Mouse (Mus musculus): ENCODE measurements around the gene Mmp9. TPM values are rescaled to one million over a fixed set of nuclear protein-coding genes. Genes with fewer than 3 reads are reported as not detected.

Gene Mmp9
- 0.91 and 1.1 TPM in 2 replicates for polyA plus RNA-seq (2015; fragmentation: Nextera tagmentation; extraction: Ambion mirVana)

DNA sequence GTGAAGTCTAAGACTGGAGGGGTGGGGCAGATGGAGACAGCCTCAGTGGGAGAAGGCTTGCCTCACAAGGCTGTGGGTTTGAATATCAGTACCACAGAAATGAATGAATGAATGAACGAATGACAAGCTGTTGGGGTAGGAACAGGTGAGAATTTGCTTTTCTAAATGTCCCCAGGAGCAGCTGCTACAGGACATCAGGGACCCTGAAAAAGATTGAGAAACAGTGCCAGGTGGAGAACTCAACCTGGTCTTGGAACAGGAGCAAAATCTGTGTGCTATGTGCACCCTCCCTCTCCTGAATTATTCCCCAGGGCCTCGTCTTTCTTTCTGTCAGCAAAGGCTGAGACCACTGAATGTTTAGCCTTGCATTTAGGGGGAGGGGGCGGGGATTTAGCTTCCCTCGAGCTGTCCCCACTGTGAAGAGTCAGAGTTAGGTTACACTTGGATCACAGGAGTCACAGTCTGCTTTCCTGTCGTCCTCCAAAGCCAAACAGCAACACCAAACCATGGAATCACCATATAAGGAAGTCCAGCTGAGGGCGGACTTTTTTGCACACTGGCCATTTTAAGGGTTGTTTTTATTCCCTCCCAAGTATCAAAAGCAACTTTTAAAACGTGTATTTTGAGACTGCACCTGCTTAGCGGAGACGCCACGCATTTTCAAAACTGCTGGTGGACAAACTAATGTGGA, at the start of gene Mmp9:
Mmp9 (plus strand) TSS at position 641 of the 691 bp plus-strand sequence.

DNA sequence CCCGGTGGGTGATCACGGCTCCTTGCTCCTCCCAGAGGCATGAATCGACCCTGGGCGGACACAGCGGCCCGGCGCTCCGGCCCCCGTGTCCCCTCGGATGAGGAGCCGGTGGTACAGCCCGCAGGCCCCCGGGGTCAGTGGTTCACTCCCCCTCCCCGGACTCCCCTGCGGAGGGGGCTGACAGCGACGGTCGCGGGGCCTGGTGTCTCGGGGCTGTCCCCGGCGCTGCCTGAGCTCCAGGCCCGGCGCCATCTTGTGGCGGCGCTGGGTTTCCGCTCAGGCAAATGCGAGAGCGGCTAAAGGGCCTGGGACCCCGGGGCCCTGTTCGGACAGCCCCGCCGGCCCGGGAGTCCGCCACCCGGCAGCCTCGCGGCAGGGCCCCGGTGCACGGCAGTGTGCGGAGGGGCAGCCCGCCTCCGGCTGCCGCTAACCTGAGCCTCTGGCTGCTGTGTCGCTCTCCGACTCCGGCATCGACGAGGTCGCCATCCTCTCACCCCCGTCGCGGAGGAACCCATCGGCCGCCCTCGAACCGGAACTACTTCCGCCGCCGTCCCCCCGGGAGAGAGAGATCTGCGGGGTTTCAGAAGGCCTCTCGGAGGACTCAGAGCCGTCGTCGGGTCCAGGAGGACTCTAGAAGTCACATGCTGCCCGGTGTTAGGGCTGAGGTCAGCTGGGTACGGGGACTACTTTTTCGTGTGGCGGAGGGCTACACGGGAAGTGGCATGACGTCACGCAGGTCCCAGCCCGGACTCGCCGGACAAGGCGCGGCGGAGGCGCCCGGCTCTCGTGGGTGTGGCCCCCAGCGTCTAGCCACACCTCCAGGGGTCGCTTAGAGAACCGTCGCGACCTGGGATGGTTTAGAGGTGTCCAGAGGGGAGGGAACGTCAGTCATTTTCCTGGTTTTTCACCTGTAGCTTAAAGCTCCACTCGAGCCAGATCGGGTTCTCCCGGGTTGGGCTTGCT, 29.2 kb upstream of the Mmp9 start, which contains the start of gene Zfp335:
Zfp335 (minus strand) TSS at position 672 of the 963 bp plus-strand sequence.

DNA sequence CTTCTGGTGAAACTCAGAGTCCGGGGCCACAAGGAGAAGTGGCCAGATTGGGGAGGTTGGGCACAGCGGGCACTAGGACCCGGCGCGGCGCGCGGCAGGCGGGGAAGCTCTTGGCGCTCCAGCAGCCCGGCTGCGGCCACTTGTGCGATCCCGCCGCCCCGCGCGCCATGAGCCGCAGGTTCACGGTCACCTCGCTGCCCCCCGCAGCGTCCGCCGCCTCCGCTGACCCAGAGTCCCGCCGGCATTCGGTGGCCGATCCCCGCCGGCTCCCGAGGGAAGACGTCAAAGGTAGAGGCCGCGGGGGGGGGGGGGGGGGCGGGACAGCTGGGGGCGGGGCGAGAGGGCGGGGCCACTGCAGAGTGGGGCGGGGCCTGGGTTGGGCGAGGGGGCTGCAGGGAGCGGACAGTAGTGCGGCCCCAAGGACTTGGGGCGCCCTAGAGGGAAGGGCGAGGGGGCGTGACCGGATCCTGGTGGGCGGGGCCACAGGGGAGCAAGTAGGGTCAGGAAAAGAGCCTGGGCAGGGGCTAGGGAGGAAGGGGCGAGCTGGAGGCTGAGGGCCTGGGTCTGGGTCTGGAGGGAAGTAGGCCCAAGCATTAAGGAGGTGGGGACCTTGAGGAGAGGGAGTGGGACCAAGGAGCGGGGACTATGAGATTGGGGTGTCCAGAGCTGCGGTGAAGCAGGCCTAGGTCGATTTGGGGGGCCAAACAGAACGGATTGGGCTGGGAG, 20.3 kb downstream of the Mmp9 start, which contains the start of gene Slc12a5:
Slc12a5 (plus strand) TSS at position 87 of the 726 bp plus-strand sequence.

Other genes starting within 250 kb of the Mmp9 start
- gene Spint4, start 242.3 kb upstream of the Mmp9 start, polyA plus RNA-seq (2015; fragmentation: Nextera tagmentation; extraction: Ambion mirVana) = not detected in 2 replicates
- not detected in 2 replicates for gene Spint5, start 225.5 kb upstream of the Mmp9 start, polyA plus RNA-seq (2015; fragmentation: Nextera tagmentation; extraction: Ambion mirVana)
- 0.14 and 0.29 TPM in 2 replicates for gene Wfdc3, start 194.8 kb upstream of the Mmp9 start, polyA plus RNA-seq (2015; fragmentation: Nextera tagmentation; extraction: Ambion mirVana)
- 51.2 and 54.3 TPM in 2 replicates for gene Dnttip1, start 194.8 kb upstream of the Mmp9 start, polyA plus RNA-seq (2015; fragmentation: Nextera tagmentation; extraction: Ambion mirVana)
- 67.3 and 77.7 TPM in 2 replicates for gene Ube2c, start 170.9 kb upstream of the Mmp9 start, polyA plus RNA-seq (2015; fragmentation: Nextera tagmentation; extraction: Ambion mirVana)
- 22,389 and 24,028 TPM in 2 replicates for gene Tnnc2, start 160.8 kb upstream of the Mmp9 start, polyA plus RNA-seq (2015; fragmentation: Nextera tagmentation; extraction: Ambion mirVana)
- gene Snx21, start 155.0 kb upstream of the Mmp9 start, polyA plus RNA-seq (2015; fragmentation: Nextera tagmentation; extraction: Ambion mirVana) = 31.1 and 33.0 TPM in 2 replicates
- 10.2 and 11.7 TPM in 2 replicates for gene Acot8, start 135.9 kb upstream of the Mmp9 start, polyA plus RNA-seq (2015; fragmentation: Nextera tagmentation; extraction: Ambion mirVana)
- 2.0 TPM in 2 replicates for gene Zswim3, start 135.7 kb upstream of the Mmp9 start, polyA plus RNA-seq (2015; fragmentation: Nextera tagmentation; extraction: Ambion mirVana)
- 5.9 and 6.8 TPM in 2 replicates for gene Zswim1, start 118.1 kb upstream of the Mmp9 start, polyA plus RNA-seq (2015; fragmentation: Nextera tagmentation; extraction: Ambion mirVana)
- gene Spata25, start 112.2 kb upstream of the Mmp9 start, polyA plus RNA-seq (2015; fragmentation: Nextera tagmentation; extraction: Ambion mirVana) = not detected in 2 replicates
- gene Ctsa, start 107.9 kb upstream of the Mmp9 start, polyA plus RNA-seq (2015; fragmentation: Nextera tagmentation; extraction: Ambion mirVana) = 105 and 116 TPM in 2 replicates
- gene Neurl2, start 107.3 kb upstream of the Mmp9 start, polyA plus RNA-seq (2015; fragmentation: Nextera tagmentation; extraction: Ambion mirVana) = 56.5 and 63.5 TPM in 2 replicates
- gene Pltp, start 83.1 kb upstream of the Mmp9 start, polyA plus RNA-seq (2015; fragmentation: Nextera tagmentation; extraction: Ambion mirVana) = 5.9 and 7.4 TPM in 2 replicates
- 41.4 and 42.2 TPM in 2 replicates for gene Pcif1, start 61.5 kb upstream of the Mmp9 start, polyA plus RNA-seq (2015; fragmentation: Nextera tagmentation; extraction: Ambion mirVana)
- 4.0 and 4.3 TPM in 2 replicates for gene Zfp335, start 29.0 kb upstream of the Mmp9 start, polyA plus RNA-seq (2015; fragmentation: Nextera tagmentation; extraction: Ambion mirVana)
- 0.22 and 0.23 TPM in 2 replicates for gene Slc12a5, start 20.0 kb downstream of the Mmp9 start, polyA plus RNA-seq (2015; fragmentation: Nextera tagmentation; extraction: Ambion mirVana)
- gene Ncoa5, start 94.1 kb downstream of the Mmp9 start, polyA plus RNA-seq (2015; fragmentation: Nextera tagmentation; extraction: Ambion mirVana) = 17.6 and 18.6 TPM in 2 replicates
- 2.4 and 3.5 TPM in 2 replicates for gene Cd40, start 114.8 kb downstream of the Mmp9 start, polyA plus RNA-seq (2015; fragmentation: Nextera tagmentation; extraction: Ambion mirVana)
- gene 1700025C18Rik, start 150.0 kb downstream of the Mmp9 start, polyA plus RNA-seq (2015; fragmentation: Nextera tagmentation; extraction: Ambion mirVana) = not detected in 2 replicates

Measured in skeletal muscle tissue, postnatal 0 days (tissue).